Mouse (Mus musculus): ENCODE measurements at regions not wholly inside any gene's neighbourhood (a gene's known extent, or its start where the extent isn't known, plus 50 kb on each side); places are given as distances from the start of the nearest gene placed in this dataset.

- no peak overlapping the region for H3K4me3 ChIP-seq (ENCODE audit: low read depth, low read length)
- no peak overlapping the region for H3K4me2 ChIP-seq (ENCODE audit: low read depth, low read length, severe bottlenecking)
- H3K36me3 ChIP-seq (ENCODE audit: control insufficient read depth, insufficient read depth, low read length) = no peaks in the 10 kb centered on the region
- DNase-seq (ENCODE audit: low spot score) (no peak), ATAC-seq (replicated peaks; ENCODE audit: low FRiP score) (no peak)
- no peaks in the 10 kb centered on the region for H3K4me1 ChIP-seq (replicated peaks; ENCODE audit: control insufficient read depth, insufficient read depth, low read length)
- no peaks in the 10 kb centered on the region for H3K27me3 ChIP-seq (ENCODE audit: control insufficient read depth, insufficient read depth, low read length)
- no peak overlapping the region for H3K9ac ChIP-seq (ENCODE audit: low read length)
- WGBS = 94% methylated on average over 2 of the region's 2 CpGs
- no peaks in the 10 kb centered on the region for H3K9me3 ChIP-seq (ENCODE audit: control insufficient read depth, low read length)
- H3K27ac ChIP-seq (ENCODE audit: low read depth, low read length) = no peak overlapping the region
These were observed 80.4 kb upstream of the Ankrd28 start for GRCm38 (mm10) chr14:31910809-31911208.

GRCm38 (mm10) chr14:31918461-31918860 is 88.0 kb upstream of the Ankrd28 start:
- Histone ChIP-seq H3K36me3 (ENCODE audit: control insufficient read depth, insufficient read depth, low read length) (no peaks in the 10 kb centered on the region), H3K4me2 (ENCODE audit: low read depth, low read length, severe bottlenecking) (no peak overlapping the region), H3K27me3 (ENCODE audit: control insufficient read depth, insufficient read depth, low read length) (no peaks in the 10 kb centered on the region), H3K27ac (ENCODE audit: low read depth, low read length) (no peak overlapping the region), H3K9ac (ENCODE audit: low read length) (no peak overlapping the region), H3K4me1 (replicated peaks; ENCODE audit: control insufficient read depth, insufficient read depth, low read length) (no peaks in the 10 kb centered on the region), H3K4me3 (ENCODE audit: low read depth, low read length) (no peak overlapping the region), H3K9me3 (ENCODE audit: control insufficient read depth, low read length) (no peaks in the 10 kb centered on the region)
- ATAC-seq (replicated peaks; ENCODE audit: low FRiP score) (no peak), DNase-seq (ENCODE audit: low spot score) (no peak)
- 87% methylated on average over 4 of the region's 4 CpGs for WGBS

DNA sequence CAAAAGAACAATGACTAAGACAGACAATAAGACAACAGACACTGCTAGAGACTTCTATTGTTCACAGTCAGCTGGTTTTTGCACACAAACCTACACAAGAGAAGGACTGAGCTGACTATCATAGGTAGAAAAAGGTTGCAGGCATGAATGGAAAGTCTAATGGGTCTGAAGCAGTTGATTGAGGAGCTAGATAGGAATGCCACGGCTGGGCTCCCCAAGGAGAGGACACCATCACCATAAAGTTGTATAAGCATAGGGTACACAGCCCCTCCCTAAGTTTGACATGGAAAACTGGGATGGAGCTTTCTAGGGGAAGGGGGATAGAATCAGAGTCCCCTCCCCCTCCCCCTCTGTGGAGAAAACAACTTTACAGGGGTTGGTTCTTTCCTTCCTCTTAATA is 88.5 kb upstream of the Ankrd28 start:
- no peak for ATAC-seq (replicated peaks; ENCODE audit: low FRiP score)

DNA sequence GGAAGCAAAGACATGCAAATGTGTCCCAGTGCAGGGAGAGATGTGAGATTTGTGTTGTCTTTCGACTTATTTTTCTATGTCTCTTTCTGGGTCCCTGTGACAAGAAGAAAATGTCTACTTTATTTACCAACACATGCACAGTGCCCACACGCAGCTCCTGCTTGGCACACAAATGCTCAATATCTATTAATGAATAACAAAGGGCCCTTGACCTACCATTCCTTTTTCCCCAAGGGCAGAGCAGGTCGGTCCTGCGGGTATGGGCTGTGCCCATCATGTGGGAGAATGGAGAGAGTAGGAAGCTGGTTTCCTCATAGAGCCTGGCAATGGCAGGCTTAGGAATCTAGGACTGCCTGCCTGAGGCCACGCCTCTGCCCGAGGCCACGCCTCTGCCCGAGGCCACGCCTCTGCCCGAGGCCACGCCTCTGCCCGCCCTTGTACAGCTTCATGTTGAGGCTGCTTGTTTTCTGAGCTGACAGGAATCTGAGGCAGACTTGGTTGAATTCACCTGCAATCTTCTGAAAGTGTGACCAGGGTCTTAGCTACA is 98.8 kb upstream of the Ankrd28 start:
- H3K36me3 ChIP-seq (ENCODE audit: control insufficient read depth, insufficient read depth, low read length) = no peaks in the 10 kb centered on the region
- no peak overlapping the region for H3K4me2 ChIP-seq (ENCODE audit: low read depth, low read length, severe bottlenecking)
- no peak overlapping the region for H3K4me3 ChIP-seq (ENCODE audit: low read depth, low read length)
- WGBS = 69% methylated on average over 12 of the region's 12 CpGs
- ATAC-seq (replicated peaks; ENCODE audit: low FRiP score) (no peak), DNase-seq (ENCODE audit: low spot score) (no peak)
- no peak overlapping the region for H3K9ac ChIP-seq (ENCODE audit: low read length)
- no peaks in the 10 kb centered on the region; the same call in 1 of the 2 replicates for H3K9me3 ChIP-seq (ENCODE audit: control insufficient read depth, low read length)
- H3K27ac ChIP-seq (ENCODE audit: low read depth, low read length) = no peak overlapping the region
- H3K27me3 ChIP-seq (ENCODE audit: control insufficient read depth, insufficient read depth, low read length) = no peaks in the 10 kb centered on the region
- no peaks in the 10 kb centered on the region; the same call in 1 of the 2 replicates for H3K4me1 ChIP-seq (replicated peaks; ENCODE audit: control insufficient read depth, insufficient read depth, low read length)

More for the DNA sequence above, 88.5 kb upstream of the Ankrd28 start:
- no peak overlapping the region for H3K9ac ChIP-seq (ENCODE audit: low read length)
- H3K27ac ChIP-seq (ENCODE audit: low read depth, low read length) = no peak overlapping the region
- no peaks in the 10 kb centered on the region for H3K9me3 ChIP-seq (ENCODE audit: control insufficient read depth, low read length)
- no peak overlapping the region for H3K4me2 ChIP-seq (ENCODE audit: low read depth, low read length, severe bottlenecking)
- H3K4me1 ChIP-seq (replicated peaks; ENCODE audit: control insufficient read depth, insufficient read depth, low read length) = no peaks in the 10 kb centered on the region
- DNase-seq (ENCODE audit: low spot score) = no peak
- H3K27me3 ChIP-seq (ENCODE audit: control insufficient read depth, insufficient read depth, low read length) = no peaks in the 10 kb centered on the region
- WGBS = 94% methylated on average over 1 of the region's 1 CpGs
- no peak overlapping the region for H3K4me3 ChIP-seq (ENCODE audit: low read depth, low read length)
- H3K36me3 ChIP-seq (ENCODE audit: control insufficient read depth, insufficient read depth, low read length) = no peaks in the 10 kb centered on the region

- Histone ChIP-seq H3K27ac (ENCODE audit: low read depth, low read length) (no peak overlapping the region), H3K4me2 (ENCODE audit: low read depth, low read length, severe bottlenecking) (no peak overlapping the region), H3K27me3 (ENCODE audit: control insufficient read depth, insufficient read depth, low read length) (no peaks in the 10 kb centered on the region), H3K9me3 (ENCODE audit: control insufficient read depth, low read length) (no peaks in the 10 kb centered on the region; the same call in 1 of the 2 replicates), H3K4me3 (ENCODE audit: low read depth, low read length) (no peak overlapping the region), H3K4me1 (replicated peaks; ENCODE audit: control insufficient read depth, insufficient read depth, low read length) (peaks cover 2% of the 10 kb centered on the region; the same call in 1 of the 2 replicates), H3K36me3 (ENCODE audit: control insufficient read depth, insufficient read depth, low read length) (no peaks in the 10 kb centered on the region), H3K9ac (ENCODE audit: low read length) (no peak overlapping the region)
- no peak for ATAC-seq (replicated peaks; ENCODE audit: low FRiP score)
- WGBS = 91% methylated on average over 9 of the region's 9 CpGs
- no peak for DNase-seq (ENCODE audit: low spot score)
These were observed 98.4 kb upstream of the Galnt15 start for GRCm38 (mm10) chr14:31930367-31930766.

DNA sequence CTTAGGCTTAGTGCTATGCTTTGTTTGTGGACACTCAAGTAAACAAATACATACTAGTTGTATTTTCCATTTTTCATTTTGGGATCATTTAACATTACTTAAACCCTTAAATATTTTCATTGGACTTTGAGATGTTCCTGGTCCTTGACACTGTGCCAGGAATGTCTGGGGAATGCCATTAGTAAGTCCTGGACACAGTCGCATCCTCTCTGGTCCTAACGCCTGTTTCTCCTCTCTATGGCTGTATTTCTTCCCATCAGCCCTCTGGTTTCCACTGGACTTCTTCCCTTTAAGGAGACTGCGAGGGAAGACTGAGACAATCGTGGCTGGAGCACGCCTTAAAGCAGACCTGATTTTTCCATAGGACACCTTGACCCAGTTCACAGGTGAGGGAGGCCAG is 96.8 kb upstream of the Galnt15 start:
- ATAC-seq (replicated peaks; ENCODE audit: low FRiP score) = no peak
- no peak overlapping the region for H3K4me3 ChIP-seq (ENCODE audit: low read depth, low read length)
- H3K27ac ChIP-seq (ENCODE audit: low read depth, low read length) = no peak overlapping the region

DNA sequence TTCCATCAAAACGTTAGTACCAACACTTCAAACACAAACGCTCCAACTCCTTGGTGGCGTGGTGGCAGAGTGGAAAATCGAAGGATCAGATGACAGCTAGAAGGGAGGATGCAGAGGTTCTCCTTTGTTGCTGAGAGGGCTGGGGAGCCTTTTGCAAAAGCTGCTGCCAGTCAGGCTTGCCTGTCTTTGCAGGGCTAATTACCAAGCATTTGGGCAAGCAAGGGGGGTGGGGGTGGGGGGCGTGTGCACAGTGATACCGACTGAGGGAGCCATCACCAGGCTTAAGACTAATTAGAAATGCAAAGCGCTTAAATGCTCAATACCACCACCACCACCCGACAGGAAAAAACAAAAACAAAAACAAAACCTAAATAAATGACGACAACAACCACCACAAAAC is 95.3 kb upstream of the Galnt15 start:
- Histone ChIP-seq H3K27ac (ENCODE audit: low read depth, low read length) (peak overlapping the region; percentile 98), H3K27me3 (ENCODE audit: control insufficient read depth, insufficient read depth, low read length) (no peaks in the 10 kb centered on the region), H3K9ac (ENCODE audit: low read length) (peak overlapping the region; percentile 59), H3K36me3 (ENCODE audit: control insufficient read depth, insufficient read depth, low read length) (no peaks in the 10 kb centered on the region), H3K9me3 (ENCODE audit: control insufficient read depth, low read length) (peaks cover 2% of the 10 kb centered on the region; the same call in 1 of the 2 replicates), H3K4me2 (ENCODE audit: low read depth, low read length, severe bottlenecking) (peak overlapping the region; percentile 58), H3K4me1 (replicated peaks; ENCODE audit: control insufficient read depth, insufficient read depth, low read length) (peaks cover 5% of the 10 kb centered on the region; the same call in 1 of the 2 replicates), H3K4me3 (ENCODE audit: low read depth, low read length) (peak overlapping the region; percentile 25)
- ATAC-seq (replicated peaks; ENCODE audit: low FRiP score) = peak; percentile 82
- WGBS = 2% methylated on average over 9 of the region's 9 CpGs
- peak; percentile 87 for DNase-seq (ENCODE audit: low spot score)

More for the DNA sequence above, 96.8 kb upstream of the Galnt15 start:
- 86% methylated on average over 5 of the region's 5 CpGs for WGBS
- H3K9me3 ChIP-seq (ENCODE audit: control insufficient read depth, low read length) = no peaks in the 10 kb centered on the region
- H3K4me1 ChIP-seq (replicated peaks; ENCODE audit: control insufficient read depth, insufficient read depth, low read length) = peaks cover 5% of the 10 kb centered on the region; the same call in 1 of the 2 replicates
- no peak for DNase-seq (ENCODE audit: low spot score)
- H3K9ac ChIP-seq (ENCODE audit: low read length) = no peak overlapping the region
- no peak overlapping the region for H3K4me2 ChIP-seq (ENCODE audit: low read depth, low read length, severe bottlenecking)
- H3K36me3 ChIP-seq (ENCODE audit: control insufficient read depth, insufficient read depth, low read length) = no peaks in the 10 kb centered on the region
- H3K27me3 ChIP-seq (ENCODE audit: control insufficient read depth, insufficient read depth, low read length) = no peaks in the 10 kb centered on the region

GRCm38 (mm10) chr14:31933841-31934271 is 94.9 kb upstream of the Galnt15 start:
- peak; percentile 94 for DNase-seq (ENCODE audit: low spot score)
- peaks cover 5% of the 10 kb centered on the region; the same call in 1 of the 2 replicates for H3K4me1 ChIP-seq (replicated peaks; ENCODE audit: control insufficient read depth, insufficient read depth, low read length)
- H3K27ac ChIP-seq (ENCODE audit: low read depth, low read length) = peak overlapping the region; percentile 98
- no peaks in the 10 kb centered on the region for H3K36me3 ChIP-seq (ENCODE audit: control insufficient read depth, insufficient read depth, low read length)
- peaks cover 2% of the 10 kb centered on the region; the same call in 1 of the 2 replicates for H3K9me3 ChIP-seq (ENCODE audit: control insufficient read depth, low read length)
- peak overlapping the region; percentile 58 for H3K4me2 ChIP-seq (ENCODE audit: low read depth, low read length, severe bottlenecking)
- peak overlapping the region; percentile 25 for H3K4me3 ChIP-seq (ENCODE audit: low read depth, low read length)
- no peaks in the 10 kb centered on the region for H3K27me3 ChIP-seq (ENCODE audit: control insufficient read depth, insufficient read depth, low read length)
- 1% methylated on average over 13 of the region's 13 CpGs for WGBS
- H3K9ac ChIP-seq (ENCODE audit: low read length) = peak overlapping the region; percentile 59
- ATAC-seq (replicated peaks; ENCODE audit: low FRiP score) = peak; percentile 97

DNA sequence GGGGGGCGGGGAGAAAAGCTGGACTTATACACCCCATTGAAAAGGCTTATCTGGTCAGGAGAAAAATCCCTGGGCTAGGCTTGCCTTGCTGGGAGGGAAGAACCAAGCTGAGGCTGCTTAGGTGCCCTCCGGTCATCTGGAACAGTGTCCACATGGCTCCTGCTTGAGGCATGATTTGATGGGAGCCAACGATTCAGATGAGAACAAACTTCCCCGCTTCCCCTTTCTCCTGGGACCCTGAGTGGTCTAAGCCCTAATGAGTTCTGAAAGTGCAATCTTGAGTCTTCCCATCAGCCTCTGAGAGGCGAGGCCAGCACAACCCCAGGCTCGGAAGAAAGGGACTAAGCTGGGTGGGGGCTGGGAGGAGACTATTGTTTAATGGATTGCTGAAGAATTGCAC is 94.5 kb upstream of the Galnt15 start:
- H3K4me2 ChIP-seq (ENCODE audit: low read depth, low read length, severe bottlenecking) = peak overlapping the region; percentile 58
- H3K4me3 ChIP-seq (ENCODE audit: low read depth, low read length) = peak overlapping the region; percentile 25
- peaks cover 2% of the 10 kb centered on the region; the same call in 1 of the 2 replicates for H3K9me3 ChIP-seq (ENCODE audit: control insufficient read depth, low read length)
- no peak for DNase-seq (ENCODE audit: low spot score)
- H3K27ac ChIP-seq (ENCODE audit: low read depth, low read length) = peak overlapping the region; percentile 98
- peaks cover 5% of the 10 kb centered on the region; the same call in 1 of the 2 replicates for H3K4me1 ChIP-seq (replicated peaks; ENCODE audit: control insufficient read depth, insufficient read depth, low read length)
- H3K27me3 ChIP-seq (ENCODE audit: control insufficient read depth, insufficient read depth, low read length) = no peaks in the 10 kb centered on the region
- ATAC-seq (replicated peaks; ENCODE audit: low FRiP score) = peak; percentile 82
- no peaks in the 10 kb centered on the region for H3K36me3 ChIP-seq (ENCODE audit: control insufficient read depth, insufficient read depth, low read length)
- 0% methylated on average over 6 of the region's 6 CpGs for WGBS
- peak overlapping the region; percentile 59 for H3K9ac ChIP-seq (ENCODE audit: low read length)
